Comparison of ENCODE assay signal across 24 mouse cellular contexts in genomic region chr3:75713678-75714295, GRCm38 (mm10). TPM values are rescaled to one million over a fixed set of nuclear protein-coding genes. Genes with fewer than 3 reads are reported as not detected.
A peak's percentile ranks its signal among the peaks of the same experiment; 100 is the strongest.
DNase-seq lines count a peak whose midpoint lies in the region; ATAC-seq and TF ChIP-seq lines count a peak whose summit lies in the region.
"Had no signal": no experiment of that assay in that cellular context is flagged by ENCODE, and none has a peak within 500 bp of the region (broad histone marks: within the 10 kb centered on the region; RNA-seq: fewer than 3 reads in every experiment).

No protein-coding gene starts in this region.

- H3K4me1 ChIP-seq in lung, postnatal 0 days (ENCODE audit: insufficient read depth, low read depth, low read length) = no peaks in the 10 kb centered on the region
- H3K4me1 ChIP-seq: embryonic facial prominence, embryonic 10.5 days; heart, embryonic 13.5 days had no signal

- ATAC-seq in lung, postnatal 0 days = no peak
- peak; percentile 89 for ATAC-seq in megakaryocyte-erythroid progenitor cell, adult 5-6 weeks (replicated peaks; ENCODE audit: low FRiP score, low TSS enrichment, poor library complexity, severe bottlenecking)

- 68% methylated on average over 3 of the region's 3 CpGs for WGBS in lung, postnatal 0 days

- no peak overlapping the region for H3K4me3 ChIP-seq in lung, postnatal 0 days (ENCODE audit: low read depth, low read length)
- H3K4me3 ChIP-seq: embryonic facial prominence, embryonic 10.5 days; erythroblast, embryonic 14.5 days; heart, embryonic 13.5 days had no signal

- no peak for TF ChIP-seq EP300 in lung, postnatal 0 days (IDR thresholded peaks at IDR 0.05)

- no peak overlapping the region for H3K27ac ChIP-seq in lung, postnatal 0 days (ENCODE audit: low read length)
- H3K27ac ChIP-seq: embryonic facial prominence, embryonic 10.5 days; heart, embryonic 13.5 days had no signal

- no peak for TF ChIP-seq CTCF in lung, postnatal 0 days (IDR thresholded peaks at IDR 0.05)

- no peaks in the 10 kb centered on the region for H3K9me3 ChIP-seq in lung, postnatal 0 days (ENCODE audit: low read length)
- H3K9me3 ChIP-seq: embryonic facial prominence, embryonic 10.5 days; heart, embryonic 13.5 days had no signal

- no peaks in the 10 kb centered on the region for H3K36me3 ChIP-seq in lung, postnatal 0 days (ENCODE audit: insufficient read depth, low read length)
- H3K36me3 ChIP-seq: embryonic facial prominence, embryonic 10.5 days; heart, embryonic 13.5 days had no signal

- H3K27me3 ChIP-seq in lung, postnatal 0 days (replicated peaks; ENCODE audit: insufficient read depth, low read length) = no peaks in the 10 kb centered on the region
- H3K27me3 ChIP-seq: heart, embryonic 13.5 days had no signal

- H3K4me2 ChIP-seq in lung, postnatal 0 days (replicated peaks; ENCODE audit: low read depth, low read length) = no peak overlapping the region
- H3K4me2 ChIP-seq: heart, embryonic 13.5 days had no signal

- peak; percentile 12 for DNase-seq in lung, postnatal 14 days
- no peak for DNase-seq in lung, postnatal 0 days (ENCODE audit: low spot score)
- DNase-seq in T-cell, adult 2 months (ENCODE audit: low spot score) = peak; percentile 68
- DNase-seq in thymus, postnatal 14 days = peak; percentile 83
- no peak for DNase-seq in frontal cortex, adult 2 months (ENCODE audit: extremely low spot score in 1 of 2, low spot score in 1 of 2)
- no peak for DNase-seq in retina, postnatal 1 day
- no peak for DNase-seq in kidney, postnatal 10 days
- DNase-seq: adrenal gland, postnatal 10 days; cerebellum, adult 8-10 months; gastrocnemius, postnatal 36 days; kidney, adult 18-20 months; kidney, postnatal 36 days had no signal

- no peak overlapping the region for H3K9ac ChIP-seq in lung, postnatal 0 days (replicated peaks; ENCODE audit: low read depth)
- H3K9ac ChIP-seq: heart, embryonic 13.5 days had no signal

RNA-seq across cellular contexts. Expression of gene Gm29133, which starts 34.2 kb away (rescaled TPM):
- polyA plus RNA-seq in lung, postnatal 0 days (2015; fragmentation: Nextera tagmentation; extraction: Ambion mirVana) = not detected in 2 replicates
- total RNA-seq in megakaryocyte-erythroid progenitor cell, adult 5-6 weeks (2014; fragmentation: Nextera tagmentation) = not detected in 2 replicates
- not detected in 2 replicates for total RNA-seq in megakaryocyte-erythroid progenitor cell, adult 5-6 weeks (2017)
- polyA plus RNA-seq in frontal cortex, adult 2 months (2012; rRNA removed) = not detected in 2 replicates
- total RNA-seq: adrenal gland, postnatal 10 days; gastrocnemius, postnatal 36 days; layer of hippocampus, postnatal 10 days; left cerebral cortex, postnatal 10 days; MEL had no signal
- polyA plus RNA-seq: embryonic facial prominence, embryonic 10.5 days; erythroblast, embryonic 14.5 days; heart, embryonic 13.5 days; hindbrain, embryonic 11.5 days; limb, embryonic 14.5 days; liver, embryonic 16.5 days; neural tube, embryonic 14.5 days; urinary bladder, adult 2 months had no signal

Comparison
In these comparisons a context has a peak if more than half of its experiments do, and no peak if none do; other contexts are left out.
1. DNase-seq: peak in lung, postnatal 14 days (single experiment), T-cell, adult 2 months (single experiment) and thymus, postnatal 14 days (single experiment); none in lung, postnatal 0 days (single experiment), frontal cortex, adult 2 months (0 of 2), retina, postnatal 1 day (single experiment) and kidney, postnatal 10 days (single experiment).